Mouse (Mus musculus): Measurements from ENCODE around the gene Gne.
"Not testable (repeated sequence)": the region's sequence is repeated elsewhere in the genome, so short reads cannot be mapped to it uniquely, and the experiment has no call there.

The Gne gene

GRCm38 (mm10) chr4:44072873-44073441, 11.0 kb downstream of the Gne start:
- no peak for DNase-seq (ENCODE audit: low spot score in 2 of 2)

- peak; percentile 93 to 94 for DNase-seq (ENCODE audit: low spot score in 2 of 2)
Measured at GRCm38 (mm10) chr4:44072146-44072872, 11.7 kb downstream of the Gne start.

DNA sequence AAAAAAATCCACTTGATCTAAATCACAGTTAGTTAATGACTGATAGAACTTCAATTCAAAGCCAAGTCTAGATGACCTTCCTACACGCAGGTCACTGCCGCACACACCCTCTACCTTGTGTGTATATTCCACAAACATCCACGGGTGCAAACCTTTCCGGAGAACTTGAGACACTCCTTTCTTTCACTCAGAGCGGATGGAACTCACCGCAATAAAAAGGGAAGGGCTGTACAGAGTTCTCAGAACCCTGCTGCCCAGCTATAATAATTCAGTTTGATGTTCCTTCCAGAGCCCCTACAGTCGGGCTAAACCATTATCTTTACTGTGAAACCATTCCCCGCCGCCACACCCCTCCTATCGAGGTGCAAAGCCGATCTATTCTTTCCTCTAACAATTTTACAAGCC, 12.2 kb downstream of the Gne start:
- DNase-seq (ENCODE audit: low spot score in 2 of 2) = no peak

DNA sequence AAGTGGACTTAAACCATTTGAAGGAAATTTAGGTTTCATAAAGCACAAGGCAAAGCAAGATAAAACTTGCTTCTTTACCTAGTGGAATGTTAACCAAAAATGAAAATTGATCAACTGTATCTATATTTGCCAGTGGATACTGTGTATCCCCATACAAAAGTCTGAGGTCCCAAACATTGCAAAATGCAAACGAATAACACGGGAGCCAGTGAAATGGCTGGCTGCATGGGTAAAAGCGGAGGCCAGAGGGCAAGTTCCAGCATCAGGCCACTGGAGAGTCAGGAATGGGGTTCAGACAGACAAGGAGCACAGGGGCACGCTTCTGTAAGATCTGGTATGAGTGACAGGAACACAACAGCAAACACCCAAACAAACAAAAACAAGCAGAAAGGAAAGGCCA, 13.3 kb downstream of the Gne start:
- DNase-seq (ENCODE audit: low spot score in 2 of 2) = no peak

DNA sequence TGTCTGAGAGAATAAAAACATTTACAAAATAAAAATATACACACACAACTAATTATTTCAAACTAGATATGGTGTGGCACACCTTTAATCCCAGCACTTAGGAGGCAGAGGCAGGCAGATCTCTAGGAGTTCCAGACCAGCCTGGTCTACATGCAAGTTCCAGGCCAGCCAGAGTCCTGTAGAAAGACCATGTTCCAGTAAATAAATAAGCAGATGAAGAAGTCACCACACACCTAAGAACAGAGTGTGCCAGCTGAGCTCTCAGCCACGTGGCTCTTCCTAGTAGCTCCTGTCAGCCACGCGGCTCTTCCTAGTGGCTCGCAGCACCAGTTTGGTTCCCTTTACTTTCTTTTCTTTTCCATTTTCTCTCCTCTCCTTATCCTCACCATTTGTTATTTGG, 14.6 kb downstream of the Gne start:
- DNase-seq (ENCODE audit: low spot score in 2 of 2) = no peak

- no peak for DNase-seq (ENCODE audit: low spot score in 2 of 2)
Measured at GRCm38 (mm10) chr4:44068736-44069135, 15.2 kb downstream of the Gne start.

DNA sequence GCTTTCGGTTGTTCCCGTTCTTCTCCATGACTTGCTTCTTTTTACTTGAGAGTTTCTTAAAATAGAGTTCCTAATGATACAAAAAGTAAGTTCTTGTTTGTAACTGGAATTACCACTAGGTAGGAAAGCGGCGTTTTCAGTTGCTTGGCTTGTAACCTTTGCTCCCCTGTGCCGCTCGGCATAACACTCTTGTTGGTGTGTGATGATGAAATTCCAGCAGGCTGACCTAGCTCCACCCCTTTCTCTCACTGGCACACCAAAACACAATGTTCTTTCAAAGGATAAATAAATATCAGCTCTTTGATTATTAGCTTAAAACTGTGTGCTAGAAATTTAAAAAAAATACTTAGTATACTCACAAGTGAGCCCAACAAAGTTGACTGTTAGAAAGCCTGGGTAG, 17.1 kb downstream of the Gne start:
- no peak for DNase-seq (ENCODE audit: low spot score in 2 of 2)

DNA sequence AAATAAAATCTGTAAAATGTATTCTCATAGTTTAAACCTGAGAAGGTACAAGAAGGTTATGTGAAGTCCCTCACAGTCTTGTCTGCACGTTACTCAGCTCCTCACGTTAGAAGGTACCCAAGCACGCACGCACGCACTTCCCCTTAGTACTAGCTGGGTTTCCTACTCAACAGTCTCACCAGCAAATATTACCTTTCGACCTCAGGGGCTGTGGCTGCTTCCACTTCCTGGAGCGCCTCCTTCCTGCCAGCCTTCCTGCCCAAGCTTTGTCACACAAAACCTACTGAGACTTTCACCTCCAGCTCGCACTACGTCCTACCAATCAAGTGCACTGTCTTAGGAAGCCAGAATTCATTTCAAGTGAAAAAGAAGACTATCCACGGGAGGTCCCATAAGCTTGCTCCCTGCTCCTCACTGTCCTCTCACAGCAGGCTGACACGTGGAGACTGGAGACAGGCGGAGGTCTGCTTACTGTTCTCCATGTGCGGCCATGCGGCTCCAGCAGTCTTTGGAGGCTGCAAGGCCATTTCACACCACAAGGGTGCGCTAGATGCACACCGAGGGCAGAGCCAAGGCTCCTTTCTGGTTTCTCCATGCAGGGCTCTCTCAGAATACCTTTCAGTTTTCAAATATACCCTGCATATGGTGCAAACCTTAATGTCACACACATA, 18.5 kb downstream of the Gne start:
- DNase-seq (ENCODE audit: low spot score in 2 of 2) = peak; percentile 89 to 92

GRCm38 (mm10) chr4:44062816-44063215, 21.2 kb downstream of the Gne start:
- DNase-seq (ENCODE audit: low spot score in 2 of 2) = peak in 1 of 2 experiments; percentile 22

DNA sequence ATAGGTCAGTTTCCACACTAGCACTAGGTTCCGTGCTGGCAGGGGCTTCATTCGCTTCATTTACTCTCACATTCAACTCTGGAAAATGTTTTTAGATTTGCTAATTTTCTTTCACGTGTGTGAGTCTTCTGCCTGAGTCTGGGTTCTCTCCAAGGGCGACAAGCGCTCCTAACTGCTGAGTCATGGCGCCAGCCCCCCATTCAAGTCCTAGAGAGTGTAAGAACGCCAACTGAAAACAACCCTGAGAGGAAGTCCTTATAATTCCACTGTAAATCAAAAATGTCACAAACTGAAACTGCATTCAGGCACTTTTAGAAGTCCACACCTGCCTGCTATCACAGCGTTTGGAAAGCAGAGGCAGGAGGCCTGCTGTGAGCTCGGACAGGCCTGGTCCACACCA, 21.9 kb downstream of the Gne start:
- peak in 1 of 2 experiments; percentile 31 for DNase-seq (ENCODE audit: low spot score in 2 of 2)

GRCm38 (mm10) chr4:44059674-44060073, 24.3 kb downstream of the Gne start:
- no peak for DNase-seq (ENCODE audit: low spot score in 2 of 2)

- no peak for DNase-seq (ENCODE audit: low spot score in 2 of 2)
Measured at GRCm38 (mm10) chr4:44049812-44050211, 34.2 kb downstream of the Gne start.

DNA sequence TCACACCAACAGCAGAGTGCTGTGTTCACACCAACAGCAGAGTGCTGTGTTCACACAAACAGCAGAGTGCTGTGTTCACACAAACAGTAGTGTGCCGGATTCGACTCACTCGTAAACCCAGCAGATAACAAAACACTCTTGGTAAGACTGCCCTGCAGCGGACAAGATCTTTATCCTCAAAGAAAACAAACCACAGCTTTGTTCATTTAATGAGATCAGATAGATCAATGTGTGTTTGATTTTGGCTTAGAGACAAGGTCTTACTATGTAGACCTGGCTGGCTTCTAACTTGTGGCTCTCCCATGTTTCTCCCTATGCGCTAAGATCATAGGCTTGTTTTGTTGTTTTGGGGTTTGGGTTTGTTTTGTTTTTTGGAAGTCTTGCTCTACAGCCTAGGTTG, 37.9 kb downstream of the Gne start:
- DNase-seq (ENCODE audit: low spot score in 2 of 2) = no peak

- DNase-seq (ENCODE audit: low spot score in 2 of 2) = no peak
Measured at GRCm38 (mm10) chr4:44044685-44045356, 39.2 kb downstream of the Gne start.

DNA sequence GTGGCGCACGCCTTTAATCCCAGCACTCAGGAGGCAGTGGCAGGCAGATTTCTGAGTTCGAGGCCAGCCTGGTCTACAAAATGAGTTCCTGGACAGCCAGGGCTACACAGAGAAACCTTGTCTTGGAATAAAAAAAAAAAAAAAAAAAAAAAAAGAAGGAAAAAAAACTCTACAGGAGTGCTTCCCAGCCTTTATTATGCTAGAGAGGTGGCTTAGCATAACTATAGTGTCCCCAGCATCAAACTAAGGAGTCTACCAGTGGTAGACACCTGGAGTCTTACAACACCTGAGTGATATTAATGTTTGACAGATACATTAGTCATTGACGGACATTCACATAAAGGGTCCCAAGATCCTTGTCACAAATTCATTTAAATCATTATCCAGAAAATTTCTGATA, 40.8 kb downstream of the Gne start:
- not testable (repeated sequence) for DNase-seq (ENCODE audit: low spot score in 2 of 2)

DNA sequence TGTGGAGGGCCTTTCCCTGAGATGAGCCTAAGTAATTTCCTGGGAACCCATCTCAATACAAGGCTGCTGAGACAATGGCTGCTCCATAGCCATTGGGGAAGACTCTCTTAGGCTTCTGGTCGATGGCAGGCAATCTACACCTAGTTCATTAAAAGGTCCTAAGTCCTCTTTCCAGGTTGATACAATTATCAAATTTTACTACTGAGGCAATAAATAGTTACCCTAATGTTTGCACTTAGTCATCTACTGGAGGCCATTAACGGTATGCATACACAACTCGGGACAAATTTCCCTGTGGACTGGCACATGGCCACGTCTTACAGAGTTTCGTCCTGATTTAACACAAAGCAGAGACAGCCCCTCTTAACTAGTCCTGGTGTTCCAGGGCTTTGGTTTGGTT, 41.5 kb downstream of the Gne start:
- DNase-seq (ENCODE audit: low spot score in 2 of 2) = no peak

GRCm38 (mm10) chr4:44040802-44041201, 43.2 kb downstream of the Gne start:
- no peak for DNase-seq (ENCODE audit: low spot score in 2 of 2)

DNA sequence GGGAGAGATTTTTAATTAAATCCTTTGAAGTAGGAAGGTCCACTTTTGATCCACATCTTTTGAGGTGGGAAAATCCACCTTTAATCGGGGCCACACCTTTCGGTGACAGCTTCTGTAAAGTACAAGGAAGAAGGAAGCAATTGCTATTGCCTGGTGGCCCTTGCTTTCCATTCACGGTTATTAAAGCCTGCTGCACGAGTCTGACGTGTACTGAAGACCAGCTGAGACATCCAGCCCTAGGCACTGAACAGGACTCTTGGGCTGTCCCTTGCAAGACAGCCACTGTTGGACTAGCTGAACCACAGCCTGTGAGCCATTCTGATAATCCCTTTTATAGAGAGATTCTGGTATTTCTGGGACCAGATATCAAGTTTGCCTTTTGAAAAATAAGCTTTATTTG, 47.5 kb downstream of the Gne start:
- no peak for DNase-seq (ENCODE audit: low spot score in 2 of 2)

DNA sequence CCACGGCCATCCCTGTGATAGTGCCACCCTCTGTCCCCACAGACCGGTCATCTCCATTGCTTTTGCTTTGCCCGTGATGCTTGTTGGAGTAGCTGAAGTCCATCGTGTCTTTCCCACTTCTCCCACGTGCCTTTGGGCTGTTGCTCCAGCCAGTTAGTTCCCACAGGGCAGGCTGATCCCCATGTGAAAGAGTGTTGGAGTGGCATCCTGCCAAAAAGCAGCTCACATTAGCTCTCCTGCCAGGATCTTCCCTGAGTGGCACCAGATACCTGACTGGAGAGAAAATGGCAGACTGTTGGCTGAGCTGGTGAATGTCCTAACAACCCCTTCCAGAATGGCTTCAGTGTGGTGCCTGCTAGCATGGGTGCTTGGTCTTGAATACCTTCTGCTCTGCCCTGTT, 52.5 kb downstream of the Gne start:
- peak; percentile 61 to 62 for DNase-seq (ENCODE audit: low spot score in 2 of 2)

- DNase-seq (ENCODE audit: low spot score in 2 of 2) = peak in 1 of 2 experiments; percentile 31
Measured at GRCm38 (mm10) chr4:44029661-44030066, 54.3 kb downstream of the Gne start.

GRCm38 (mm10) chr4:44028303-44029135, 55.5 kb downstream of the Gne start:
- peak; percentile 57 to 58 for DNase-seq (ENCODE audit: low spot score in 2 of 2)

DNA sequence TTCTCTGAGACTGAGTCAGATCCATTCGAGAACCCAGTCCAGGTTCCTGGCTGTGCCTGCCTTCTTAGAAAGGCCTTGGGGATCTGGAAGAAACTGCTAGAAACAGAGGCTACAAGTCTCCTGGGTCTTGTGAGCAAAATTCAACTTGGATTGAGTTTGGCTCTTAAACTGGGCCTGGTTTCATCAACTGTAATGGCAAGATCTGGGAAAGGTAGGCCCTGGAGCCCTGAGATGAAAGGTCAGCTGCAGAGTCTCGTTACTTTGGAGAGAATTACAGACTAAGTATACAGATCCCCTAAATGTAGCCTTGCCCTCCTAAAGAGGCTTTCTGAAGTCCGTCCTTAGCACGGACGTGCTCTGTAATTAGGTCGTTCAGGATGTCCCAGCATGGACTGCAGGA, 58.4 kb downstream of the Gne start:
- no peak for DNase-seq (ENCODE audit: low spot score in 2 of 2)

Data from right cerebral cortex, postnatal 10 days (tissue).